Mouse (Mus musculus): ENCODE measurements around the gene Fam149b. TPM values are rescaled to one million over a fixed set of nuclear protein-coding genes. Genes with fewer than 3 reads are reported as not detected.

Gene Fam149b
- polyA plus RNA-seq, 1 experiment from 2014 or later, result 45.2 TPM

DNA sequence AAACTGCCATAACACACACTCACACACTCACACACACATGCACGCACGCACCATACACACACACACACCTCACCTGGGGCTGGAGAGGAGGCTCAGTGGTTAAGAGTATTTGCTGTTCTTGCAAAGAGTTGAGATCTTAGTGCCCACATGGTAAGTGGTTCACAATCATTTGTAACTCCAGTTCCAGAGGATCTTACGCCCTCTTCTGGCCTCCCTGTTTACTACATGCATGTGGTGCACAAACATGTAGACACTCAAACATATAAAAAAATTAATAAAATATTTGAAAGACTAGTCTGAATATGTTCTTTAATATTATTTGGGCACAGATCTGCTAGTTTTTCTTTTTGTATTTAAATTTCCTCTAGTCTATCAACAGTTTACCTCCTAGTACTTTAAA, 20.3 kb downstream of the Fam149b start:
- Histone ChIP-seq H3K4me1 (no peaks in the 10 kb centered on the region), H3K27me3 (no peaks in the 10 kb centered on the region), H3K9ac (no peak overlapping the region), H3K4me3 (no peak overlapping the region), H3K4me2 (no peak overlapping the region), H3K9me3 (replicated peaks) (no peaks in the 10 kb centered on the region), H3K36me3 (ENCODE audit: poor library complexity, severe bottlenecking) (peaks cover 77% of the 10 kb centered on the region), H3K27ac (no peak overlapping the region)
- ATAC-seq, result no peak
- WGBS, result 93% methylated on average over 3 of the region's 3 CpGs

GRCm38 (mm10) chr14:20370798-20371197, 22.8 kb downstream of the Fam149b start:
- no peaks in the 10 kb centered on the region for H3K9me3 ChIP-seq (replicated peaks)
- H3K4me2 ChIP-seq, result no peak overlapping the region
- H3K27ac ChIP-seq, result no peak overlapping the region
- H3K4me1 ChIP-seq, result no peaks in the 10 kb centered on the region
- H3K27me3 ChIP-seq, result no peaks in the 10 kb centered on the region
- no peak overlapping the region for H3K9ac ChIP-seq
- H3K4me3 ChIP-seq, result no peak overlapping the region
- peaks cover 72% of the 10 kb centered on the region for H3K36me3 ChIP-seq (ENCODE audit: poor library complexity, severe bottlenecking)
- 91% methylated on average over 7 of the region's 7 CpGs for WGBS
- ATAC-seq, result no peak

DNA sequence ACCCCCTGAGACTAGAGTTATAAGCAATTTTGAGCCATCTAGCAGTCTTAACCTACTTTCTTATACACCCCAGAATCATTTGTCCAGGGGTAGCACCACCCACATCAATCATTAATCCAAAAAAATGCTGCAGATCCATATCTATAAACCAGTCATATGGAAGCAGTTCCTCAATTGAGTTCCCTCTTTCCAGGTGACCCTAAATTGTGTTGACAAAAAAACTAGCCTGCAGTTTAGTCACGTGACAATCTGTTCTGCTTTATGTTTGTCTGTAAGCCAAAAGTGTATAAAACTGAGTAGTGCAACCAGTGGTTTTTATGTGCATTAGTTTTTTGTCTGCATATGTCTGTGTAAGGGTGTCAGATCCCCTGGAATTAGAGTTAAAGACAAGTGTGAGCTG, 23.9 kb downstream of the Fam149b start:
- H3K9ac ChIP-seq, result no peak overlapping the region
- peaks cover 74% of the 10 kb centered on the region for H3K36me3 ChIP-seq (ENCODE audit: poor library complexity, severe bottlenecking)
- no peaks in the 10 kb centered on the region for H3K27me3 ChIP-seq
- no peaks in the 10 kb centered on the region for H3K4me1 ChIP-seq
- ATAC-seq, result no peak
- H3K4me3 ChIP-seq, result no peak overlapping the region
- H3K9me3 ChIP-seq (replicated peaks), result no peaks in the 10 kb centered on the region
- H3K27ac ChIP-seq, result no peak overlapping the region
- WGBS, result 92% methylated on average over 1 of the region's 1 CpGs
- no peak overlapping the region for H3K4me2 ChIP-seq

GRCm38 (mm10) chr14:20377112-20377521, 29.2 kb downstream of the Fam149b start:
- WGBS, result 78% methylated on average over 4 of the region's 4 CpGs
- no peaks in the 10 kb centered on the region for H3K27me3 ChIP-seq
- H3K9me3 ChIP-seq (replicated peaks), result no peaks in the 10 kb centered on the region
- no peak overlapping the region for H3K27ac ChIP-seq
- H3K4me1 ChIP-seq, result no peaks in the 10 kb centered on the region
- ATAC-seq, result no peak
- H3K4me3 ChIP-seq, result no peak overlapping the region
- no peak overlapping the region for H3K4me2 ChIP-seq
- H3K9ac ChIP-seq, result no peak overlapping the region
- peaks cover 82% of the 10 kb centered on the region for H3K36me3 ChIP-seq (ENCODE audit: poor library complexity, severe bottlenecking)

DNA sequence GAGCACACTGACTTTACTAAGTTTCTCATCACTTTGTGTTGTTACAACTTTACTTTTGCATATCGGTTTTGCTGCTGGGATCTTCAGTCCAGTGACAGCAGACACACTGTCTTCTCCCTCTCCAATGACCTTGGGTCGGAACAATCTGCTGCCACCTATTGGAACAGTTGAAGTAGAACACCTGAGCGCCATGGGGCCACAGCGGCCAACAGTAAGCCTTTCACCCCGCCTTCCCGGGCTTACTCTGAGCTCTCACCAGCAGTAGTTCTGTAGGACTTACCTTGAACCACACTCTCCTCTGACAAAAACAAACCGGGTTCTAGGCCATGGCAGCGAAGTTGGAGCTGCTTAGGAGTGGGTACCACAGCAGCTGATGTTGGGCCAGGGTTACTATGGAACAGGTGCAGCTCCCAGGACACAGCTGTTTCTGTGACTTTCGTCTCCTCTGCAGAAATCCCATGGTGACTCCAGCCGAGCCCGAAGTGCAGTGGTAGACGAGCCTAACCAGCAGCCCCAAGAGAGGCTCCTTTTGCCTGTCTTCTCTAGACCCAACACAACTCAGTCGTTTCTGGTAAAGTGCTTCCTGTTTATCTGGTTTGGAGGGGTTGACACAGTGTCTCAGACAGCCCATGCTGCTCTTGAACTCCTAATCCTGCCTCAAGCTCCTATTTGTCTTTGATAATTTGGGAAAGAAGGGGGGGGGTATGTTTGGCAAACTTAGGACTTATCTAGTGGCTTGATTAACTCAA, 30.5 kb downstream of the Fam149b start:
- Histone ChIP-seq H3K4me1 (no peaks in the 10 kb centered on the region), H3K4me3 (no peak overlapping the region), H3K4me2 (no peak overlapping the region), H3K27ac (no peak overlapping the region), H3K9me3 (replicated peaks) (no peaks in the 10 kb centered on the region), H3K27me3 (no peaks in the 10 kb centered on the region), H3K9ac (no peak overlapping the region), H3K36me3 (ENCODE audit: poor library complexity, severe bottlenecking) (peaks cover 82% of the 10 kb centered on the region)
- no peak for ATAC-seq
- 41% methylated on average over 13 of the region's 13 CpGs for WGBS

- Histone ChIP-seq H3K4me2 (no peak overlapping the region), H3K36me3 (ENCODE audit: poor library complexity, severe bottlenecking) (peaks cover 82% of the 10 kb centered on the region), H3K27ac (no peak overlapping the region), H3K4me1 (no peaks in the 10 kb centered on the region), H3K4me3 (no peak overlapping the region), H3K9me3 (replicated peaks) (no peaks in the 10 kb centered on the region), H3K27me3 (no peaks in the 10 kb centered on the region), H3K9ac (no peak overlapping the region)
- ATAC-seq, result no peak
- 92% methylated on average over 5 of the region's 5 CpGs for WGBS
These were observed 31.2 kb downstream of the Fam149b start for GRCm38 (mm10) chr14:20379087-20379640.

DNA sequence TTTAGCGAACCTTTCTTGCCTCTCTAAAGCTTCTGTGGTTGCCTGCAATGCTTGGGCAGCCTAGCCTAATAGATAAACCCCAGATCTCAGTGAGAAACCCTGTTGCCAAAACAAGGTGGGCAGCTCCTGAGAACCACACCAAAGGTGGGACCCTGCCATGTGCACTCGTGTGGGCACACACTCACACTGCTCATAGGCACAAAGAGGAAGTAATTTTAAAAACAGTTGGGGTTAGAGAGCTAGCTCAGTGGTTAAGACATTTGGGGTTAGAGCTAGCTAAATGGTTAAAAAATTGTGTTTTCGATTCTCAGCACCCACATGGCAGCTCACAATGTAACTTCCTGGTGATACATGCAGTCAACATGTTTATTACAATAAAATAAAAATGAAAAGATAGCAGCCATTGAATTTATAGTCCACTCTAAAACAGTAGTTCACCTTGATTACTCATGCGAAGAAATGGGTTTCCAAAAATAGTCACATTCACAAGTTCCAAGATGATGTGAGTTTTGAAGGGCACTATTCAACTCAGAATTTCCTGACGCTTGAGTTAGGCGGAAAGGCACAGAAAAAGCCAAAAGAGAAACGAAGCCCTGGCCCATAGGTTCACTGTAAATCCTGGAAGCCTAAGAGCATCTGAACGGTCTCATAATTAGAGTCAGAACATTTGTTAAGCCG, 31.9 kb downstream of the Fam149b start:
- no peak for ATAC-seq
- Histone ChIP-seq H3K9ac (no peak overlapping the region), H3K4me3 (no peak overlapping the region), H3K36me3 (ENCODE audit: poor library complexity, severe bottlenecking) (peaks cover 86% of the 10 kb centered on the region), H3K9me3 (replicated peaks) (no peaks in the 10 kb centered on the region), H3K4me2 (no peak overlapping the region), H3K4me1 (0 out of 2 replicates have a peak, but pooled peaks cover 5% of the 10 kb centered on the region), H3K27me3 (no peaks in the 10 kb centered on the region), H3K27ac (no peak overlapping the region)
- WGBS, result 92% methylated on average over 9 of the region's 9 CpGs

- Histone ChIP-seq H3K4me2 (peak within 1 kb of the TSS; percentile 82), H3K9me3 (replicated peaks) (no peaks in the 10 kb centered on the region), H3K4me3 (peak within 1 kb of the TSS; percentile 85), H3K9ac (peak within 1 kb of the TSS; percentile 86), H3K27me3 (no peaks in the 10 kb centered on the region), H3K27ac (peak within 1 kb of the TSS; percentile 74), H3K4me1 (peaks cover 39% of the 10 kb centered on the region), H3K36me3 (ENCODE audit: poor library complexity, severe bottlenecking) (peaks cover 48% of the 10 kb centered on the region)
- peak; percentile 75 for ATAC-seq
- WGBS, result under 1% methylated on average over 59 of the region's 59 CpGs
These were observed 40.6 kb downstream of the Fam149b start, which contains the start of gene Dnajc9 for GRCm38 (mm10) chr14:20388441-20389129. Gene Dnajc9 (minus strand): TSS chr14:20388910.

GRCm38 (mm10) chr14:20389446-20390079, 41.6 kb downstream of the Fam149b start:
- WGBS, result 87% methylated on average over 8 of the region's 8 CpGs
- Histone ChIP-seq H3K36me3 (ENCODE audit: poor library complexity, severe bottlenecking) (peaks cover 40% of the 10 kb centered on the region), H3K27me3 (no peaks in the 10 kb centered on the region), H3K9ac (no peak overlapping the region), H3K27ac (no peak overlapping the region), H3K4me2 (peak overlapping the region; percentile 82), H3K9me3 (replicated peaks) (no peaks in the 10 kb centered on the region), H3K4me3 (peak overlapping the region; percentile 85), H3K4me1 (peaks cover 40% of the 10 kb centered on the region)
- no peak for ATAC-seq

- Histone ChIP-seq H3K4me1 (peaks cover 18% of the 10 kb centered on the region), H3K27ac (no peak overlapping the region), H3K9ac (no peak overlapping the region), H3K4me2 (no peak overlapping the region), H3K9me3 (replicated peaks) (no peaks in the 10 kb centered on the region), H3K4me3 (no peak overlapping the region), H3K27me3 (no peaks in the 10 kb centered on the region), H3K36me3 (ENCODE audit: poor library complexity, severe bottlenecking) (peaks cover 17% of the 10 kb centered on the region)
- ATAC-seq, result no peak
- 85% methylated on average over 4 of the region's 4 CpGs for WGBS
These were observed 44.4 kb downstream of the Fam149b start for GRCm38 (mm10) chr14:20392326-20392725.

DNA sequence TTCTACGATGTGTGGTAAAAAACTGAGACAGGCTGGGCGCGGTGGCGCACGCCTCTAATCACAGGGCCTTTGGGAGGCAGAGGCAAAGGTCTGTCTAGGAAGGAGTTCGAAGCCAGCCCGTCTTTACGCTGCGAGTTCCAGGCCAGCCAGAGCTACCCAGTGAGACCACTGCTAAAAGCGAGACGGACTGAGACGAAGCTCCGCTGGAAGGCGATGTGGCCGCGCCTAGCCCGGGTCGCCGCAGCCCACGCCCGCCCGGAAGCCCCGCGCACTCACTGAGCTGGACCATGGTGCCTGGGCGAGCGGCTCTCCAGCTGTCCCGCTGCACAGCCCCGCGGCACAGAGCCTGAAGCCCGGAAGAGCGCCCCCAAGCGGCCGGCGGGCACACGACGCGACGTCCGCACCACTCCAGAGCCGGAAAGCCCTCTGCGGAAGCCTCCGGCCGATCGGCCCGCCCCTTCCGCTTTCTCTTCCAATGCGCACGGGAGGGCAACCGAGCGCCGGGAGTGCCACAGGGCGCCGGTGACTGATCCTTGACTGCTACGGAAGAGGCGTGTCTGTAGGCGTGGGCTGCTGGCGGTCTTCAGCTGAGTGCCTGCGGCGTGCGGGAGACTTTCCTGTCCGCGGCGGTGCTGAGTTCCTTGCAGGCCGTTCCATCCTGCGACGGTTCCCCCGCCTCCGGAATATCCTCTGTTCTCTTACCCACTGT, 45.4 kb downstream of the Fam149b start, which contains the start of gene Mrps16:
Gene Mrps16, minus strand, starts transcription at position 430 of the 709 bp plus-strand sequence.
- Histone ChIP-seq H3K9me3 (replicated peaks) (no peaks in the 10 kb centered on the region), H3K9ac (peak within 1 kb of the TSS; percentile 86), H3K4me3 (peak within 1 kb of the TSS; percentile 74), H3K27ac (peak within 1 kb of the TSS; percentile 85), H3K4me2 (peak within 1 kb of the TSS; percentile 69), H3K36me3 (ENCODE audit: poor library complexity, severe bottlenecking) (peaks cover 17% of the 10 kb centered on the region), H3K27me3 (no peaks in the 10 kb centered on the region), H3K4me1 (peaks cover 9% of the 10 kb centered on the region)
- under 1% methylated on average over 66 of the region's 68 CpGs for WGBS
- ATAC-seq, result peak; percentile 97

Measured in forebrain, embryonic 13.5 days (tissue).